Mouse (Mus musculus): ENCODE data around the gene Rhox3g.
"Not testable (repeated sequence)": the region's sequence is repeated elsewhere in the genome, so short reads cannot be mapped to it uniquely, and the experiment has no call there.

Rhox3g gene

DNA sequence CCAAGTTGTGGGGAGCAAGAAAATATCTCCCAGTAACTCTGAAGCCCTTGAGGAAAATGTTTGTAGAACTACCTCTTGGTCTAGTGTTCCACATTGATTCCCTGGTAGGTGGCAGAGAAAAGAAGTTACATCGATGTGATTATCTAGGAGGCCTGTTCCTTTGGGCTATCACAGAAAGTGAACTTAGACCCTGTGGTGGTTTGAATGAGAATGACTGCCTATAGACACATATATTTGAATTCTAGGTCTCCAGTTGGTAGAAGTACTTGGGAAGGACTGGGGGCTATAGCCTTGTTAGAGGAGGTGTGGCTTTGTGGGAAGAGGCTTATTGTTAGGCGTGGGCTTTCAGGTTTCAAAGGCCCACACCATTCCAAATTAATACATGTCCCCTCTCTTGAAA, at the start of gene Rhox3g:
Rhox3g (minus strand) TSS at position 101 of the 400 bp plus-strand sequence.
- DNase-seq = not testable (repeated sequence)

DNA sequence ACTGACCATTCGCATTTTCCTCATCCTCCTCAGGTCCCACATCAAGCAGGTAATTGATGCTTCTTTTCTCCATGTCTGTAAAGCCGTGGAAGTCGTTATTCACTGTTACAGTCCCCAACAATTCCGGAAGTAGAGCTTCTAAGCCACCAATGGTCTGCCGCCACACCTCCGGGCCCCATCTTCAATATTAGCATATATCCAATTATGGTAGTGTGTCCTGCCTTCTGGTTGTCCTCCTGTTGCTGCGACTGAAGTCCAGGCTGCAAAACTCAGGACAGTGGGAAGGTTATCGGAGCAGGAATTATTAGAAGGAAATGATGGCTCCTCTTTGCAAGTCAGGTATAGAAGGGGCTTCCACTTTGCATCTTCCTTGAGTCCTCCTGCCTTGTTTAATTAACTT, 44.8 kb upstream of the Rhox3g start, which contains the start of gene Rhox2h:
Rhox2h (minus strand) TSS at position 101 of the 400 bp plus-strand sequence.
- DNase-seq = not testable (repeated sequence)

DNA sequence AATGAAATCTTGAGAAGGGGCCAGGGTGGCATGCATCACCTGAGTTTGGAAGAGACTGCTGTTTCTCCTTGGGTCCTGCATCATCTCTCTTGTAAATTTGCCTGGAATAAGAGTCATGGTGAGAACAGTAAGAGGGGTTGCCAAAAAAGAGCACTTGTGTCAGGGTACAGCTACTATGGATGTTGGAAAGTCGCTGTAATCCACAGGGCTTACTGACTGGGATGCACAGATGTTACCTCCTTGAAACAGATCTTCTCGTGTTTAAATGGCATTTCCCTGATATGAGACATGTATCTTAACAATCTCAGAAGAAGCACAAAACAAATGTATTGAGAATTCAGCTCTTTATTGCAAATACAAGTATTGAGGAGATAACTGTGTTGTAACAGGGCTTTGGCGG, 40.3 kb upstream of the Rhox3g start, which contains the start of gene Rhox3h:
Rhox3h (minus strand) TSS at position 101 of the 400 bp plus-strand sequence.
- DNase-seq = not testable (repeated sequence)

DNA sequence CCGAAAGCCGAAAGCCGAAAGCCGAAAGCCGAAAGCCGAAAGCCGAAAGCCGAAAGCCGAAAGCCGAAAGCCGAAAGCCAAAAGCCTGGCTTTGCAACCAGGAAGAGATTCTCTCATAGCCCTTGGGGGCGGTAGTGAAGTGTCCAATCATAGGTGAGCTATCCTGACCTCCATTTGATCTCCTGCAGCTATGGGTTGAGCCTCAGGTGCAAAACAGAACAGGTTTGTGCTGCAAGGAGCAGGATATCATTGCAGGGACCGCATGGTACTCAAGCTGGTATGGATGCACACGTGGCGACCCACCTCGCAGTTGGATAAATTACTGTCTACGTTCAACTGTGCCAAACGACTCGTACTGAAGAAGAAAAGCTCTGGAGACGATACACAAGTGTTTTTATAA, 22.8 kb upstream of the Rhox3g start, which contains the start of gene Rhox4g:
Rhox4g (minus strand) TSS at position 101 of the 400 bp plus-strand sequence.
- not testable (repeated sequence) for DNase-seq

DNA sequence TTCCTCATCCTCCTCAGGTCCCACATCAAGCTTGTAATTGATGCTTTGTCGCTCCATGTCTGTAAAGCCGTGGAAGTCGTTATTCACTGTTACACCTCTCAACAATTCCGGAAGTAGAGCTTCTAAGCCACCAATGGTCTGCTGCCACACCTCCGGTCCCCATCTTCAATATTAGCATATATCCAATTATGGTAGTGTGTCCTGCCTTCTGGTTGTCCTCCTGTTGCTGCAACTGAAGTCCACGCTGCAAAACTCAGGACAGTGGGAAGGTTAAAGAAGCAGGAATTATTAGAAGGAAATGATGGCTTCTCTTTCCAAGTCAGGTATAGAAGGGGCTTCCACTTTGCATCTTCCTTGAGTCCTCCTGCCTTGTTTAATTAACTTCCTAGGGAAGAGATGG, 15.0 kb upstream of the Rhox3g start, which contains the start of gene Rhox2g:
Rhox2g (minus strand) TSS at position 101 of the 400 bp plus-strand sequence.
- DNase-seq = not testable (repeated sequence)

DNA sequence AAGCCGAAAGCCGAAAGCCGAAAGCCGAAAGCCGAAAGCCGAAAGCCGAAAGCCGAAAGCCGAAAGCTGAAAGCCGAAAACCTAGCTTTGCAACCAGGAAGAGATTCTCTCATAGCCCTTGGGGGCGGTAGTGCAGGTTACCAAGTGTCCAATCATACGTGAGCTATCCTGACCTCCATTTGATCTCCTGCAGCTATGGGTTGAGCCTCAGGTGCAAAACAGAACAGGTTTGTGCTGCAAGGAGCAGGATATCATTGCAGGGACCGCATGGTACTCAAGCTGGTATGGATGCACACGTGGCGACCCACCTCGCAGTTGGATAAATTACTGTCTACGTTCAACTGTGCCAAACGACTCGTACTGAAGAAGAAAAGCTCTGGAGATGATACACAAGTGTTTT, 20.8 kb downstream of the Rhox3g start, which contains the start of gene Rhox4f:
Rhox4f (minus strand) TSS at position 101 of the 400 bp plus-strand sequence.
- DNase-seq = not testable (repeated sequence)

DNA sequence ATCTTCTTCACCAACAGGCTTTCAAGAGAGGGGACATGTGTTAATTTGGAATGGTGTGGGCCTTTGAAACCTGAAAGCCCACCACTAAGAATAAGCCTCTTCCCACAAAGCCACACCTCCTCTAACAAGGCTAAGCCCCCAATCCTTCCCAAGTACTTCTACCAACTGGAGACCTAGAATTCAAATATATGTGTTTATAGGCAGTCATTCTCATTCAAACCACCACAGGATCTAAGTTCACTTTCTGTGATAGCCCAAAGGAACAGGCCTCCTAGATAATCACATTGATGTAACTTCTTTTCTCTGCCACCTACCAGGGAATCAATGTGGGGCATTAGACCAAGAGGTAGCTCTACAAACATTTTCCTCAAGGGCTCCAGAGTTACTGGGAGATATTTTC, 47.7 kb downstream of the Rhox3g start, which contains the start of gene Rhox3f:
Rhox3f (plus strand) TSS at position 301 of the 400 bp plus-strand sequence.
- not testable (repeated sequence) for DNase-seq

All from layer of hippocampus, adult 9-11 months (tissue).